Mouse (Mus musculus) intestine, embryonic 14.5 days (tissue): ENCODE measurements around the gene Ly75. TPM values are rescaled to one million over a fixed set of nuclear protein-coding genes. Genes with fewer than 3 reads are reported as not detected.

Experiments used
- ATAC-seq: fragments of 200-750 bp; cut with Nextera tagmentation; replicated peaks from 2 replicates; pipeline ENCODE4 v1.8.0; 2017; ENCODE audit warnings: low read depth, moderate number of reproducible peaks, moderate TSS enrichment, moderate library complexity; ENCODE audit not compliant: low FRiP score, low TSS enrichment
- DNase-seq: peaks from one replicate; pipeline ENCODE4 v3.0.0-alpha.2; 2018; ENCODE audit warnings: low spot score
- H3K27ac ChIP-seq: fragments of 300-500 bp; sonication (generic); 2 replicates; pipeline ENCODE4 v1.5.1; 2014; ENCODE audit warnings: low read depth, mild to moderate bottlenecking, control low read depth
- H3K27me3 ChIP-seq: fragments of 300-500 bp; sonication (generic); replicated peaks from 2 replicates; pipeline ENCODE4 v1.6.1; 2014; ENCODE audit warnings: low read length, control low read depth; ENCODE audit not compliant: control insufficient read depth, insufficient read depth
- H3K36me3 ChIP-seq: fragments of 300-500 bp; sonication (generic); 2 replicates; pipeline ENCODE4 v1.6.1; 2014; ENCODE audit warnings: low read length, control low read depth; ENCODE audit not compliant: control insufficient read depth, insufficient read depth
- H3K4me1 ChIP-seq: fragments of 300-500 bp; sonication (generic); replicated peaks from 2 replicates; pipeline ENCODE4 v1.6.1; 2014; ENCODE audit warnings: low read length, control low read depth, mixed read lengths; ENCODE audit not compliant: control insufficient read depth, insufficient read depth
- H3K4me2 ChIP-seq: fragments of 300-500 bp; sonication (generic); 2 replicates; pipeline ENCODE4 v1.6.1; 2014; ENCODE audit warnings: low read length
- H3K4me3 ChIP-seq: fragments of 300-500 bp; sonication (generic); 2 replicates; pipeline ENCODE4 v1.5.1; 2014; ENCODE audit warnings: low read depth, low read length, control low read depth, mixed read lengths
- H3K9ac ChIP-seq: fragments of 300-500 bp; sonication (generic); 2 replicates; pipeline ENCODE4 v1.6.1; 2014; ENCODE audit warnings: mild to moderate bottlenecking, low read length
- H3K9me3 ChIP-seq: fragments of 300-500 bp; sonication (generic); 2 replicates; pipeline ENCODE4 v1.6.1; 2016; ENCODE audit warnings: low read length, control low read depth; ENCODE audit not compliant: control insufficient read depth
- WGBS: fragments of 180-500 bp; shearing (Covaris S2); extraction: QIAGEN DNeasy Blood & Tissue Kit; methylation state at CpG from one replicate; pipeline ENCODE4 v1.1.7; 2014; 5-methylcytosine and 5-hydroxymethylcytosine counted together
- polyA plus RNA-seq: library from polyadenylated mRNA; unstranded; fragments of >200 nt; fragmentation: Nextera tagmentation; extraction: Ambion mirVana; gene quantifications from 2 replicates; pipeline ENCODE4 v1.2.1, GENCODE M21; 2014

The Ly75 gene
- polyA plus RNA-seq, 1 experiment from 2014 or later = 1.6 TPM

DNA sequence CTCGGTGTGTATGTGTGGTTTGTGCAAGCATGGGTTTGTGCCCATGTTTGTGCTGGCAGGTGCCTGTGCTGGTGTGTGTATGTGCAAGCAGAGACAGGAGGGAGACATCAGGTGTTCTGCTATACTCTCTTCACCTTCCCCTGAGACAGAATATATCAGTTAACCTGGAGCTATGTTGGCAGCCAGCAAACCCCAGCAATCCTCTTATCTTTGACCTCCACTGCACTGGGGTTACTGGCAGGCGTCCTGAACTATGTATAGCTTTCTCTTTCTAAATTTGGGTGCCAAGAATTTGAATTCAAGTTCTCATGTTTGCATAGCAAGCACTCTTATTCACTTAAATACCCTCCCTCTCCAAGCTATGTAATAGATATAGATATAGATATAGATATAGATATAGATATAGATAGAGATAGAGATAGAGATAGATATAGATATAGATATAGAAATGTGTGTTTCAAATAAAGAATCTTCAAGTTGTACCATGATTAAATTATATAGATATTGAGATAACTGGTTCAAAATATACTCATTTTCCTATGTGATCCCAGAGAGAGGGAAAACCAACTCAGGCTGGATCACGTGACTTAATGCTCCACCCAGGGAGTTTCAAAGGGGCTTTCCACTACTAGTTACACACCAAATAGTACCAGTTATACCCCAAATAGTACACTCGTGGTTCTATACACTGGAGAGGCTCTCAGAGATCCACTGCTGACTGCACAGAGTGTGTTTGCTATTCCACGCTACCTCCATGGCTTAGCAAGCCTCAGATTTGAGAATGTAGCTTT lies 17.1 kb downstream of the Ly75 start:
- no peaks in the 10 kb centered on the region for H3K9me3 ChIP-seq
- no peak overlapping the region for H3K4me2 ChIP-seq
- H3K4me1 ChIP-seq = no peaks in the 10 kb centered on the region
- WGBS = 77% methylated on average over 5 of the region's 5 CpGs
- no peak overlapping the region for H3K9ac ChIP-seq
- H3K27me3 ChIP-seq = no peaks in the 10 kb centered on the region
- H3K4me3 ChIP-seq = no peak overlapping the region
- DNase-seq (no peak), ATAC-seq (no peak)
- no peak overlapping the region for H3K27ac ChIP-seq
- H3K36me3 ChIP-seq = no peaks in the 10 kb centered on the region

DNA sequence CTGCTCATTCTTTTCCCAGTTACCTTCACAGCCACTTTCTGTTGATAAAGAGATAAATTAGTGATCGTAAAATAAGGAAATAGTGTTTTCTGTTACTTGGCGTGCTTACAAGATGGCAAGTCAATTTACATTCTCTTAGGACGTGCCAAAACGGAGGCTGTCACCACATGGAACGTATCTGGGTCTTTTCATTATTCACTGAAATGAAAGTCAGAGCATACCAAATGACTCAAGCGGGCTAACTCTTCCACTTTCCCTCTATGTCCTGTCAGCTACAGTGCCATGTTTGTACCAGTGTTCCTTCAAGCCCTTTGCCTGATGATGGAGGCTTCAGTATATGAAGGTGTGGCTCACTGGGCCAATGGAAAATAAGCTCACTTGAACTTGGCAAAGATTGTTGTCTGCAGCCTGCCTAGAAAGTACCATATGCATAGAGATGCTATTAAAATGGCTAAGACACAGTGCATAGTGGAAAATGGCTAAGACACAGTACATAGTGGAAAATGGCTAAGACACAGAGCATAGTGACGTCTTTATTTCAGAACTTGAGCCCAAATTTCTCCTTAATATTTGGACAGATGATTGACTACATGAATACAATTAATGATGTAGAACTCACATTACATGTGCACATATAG lies 17.8 kb downstream of the Ly75 start:
- no peak for ATAC-seq
- no peak for DNase-seq
- Histone ChIP-seq H3K4me2 (no peak overlapping the region), H3K36me3 (no peaks in the 10 kb centered on the region), H3K9ac (no peak overlapping the region), H3K27ac (no peak overlapping the region), H3K27me3 (no peaks in the 10 kb centered on the region), H3K4me1 (no peaks in the 10 kb centered on the region), H3K4me3 (no peak overlapping the region), H3K9me3 (no peaks in the 10 kb centered on the region)
- WGBS = 74% methylated on average over 7 of the region's 7 CpGs

DNA sequence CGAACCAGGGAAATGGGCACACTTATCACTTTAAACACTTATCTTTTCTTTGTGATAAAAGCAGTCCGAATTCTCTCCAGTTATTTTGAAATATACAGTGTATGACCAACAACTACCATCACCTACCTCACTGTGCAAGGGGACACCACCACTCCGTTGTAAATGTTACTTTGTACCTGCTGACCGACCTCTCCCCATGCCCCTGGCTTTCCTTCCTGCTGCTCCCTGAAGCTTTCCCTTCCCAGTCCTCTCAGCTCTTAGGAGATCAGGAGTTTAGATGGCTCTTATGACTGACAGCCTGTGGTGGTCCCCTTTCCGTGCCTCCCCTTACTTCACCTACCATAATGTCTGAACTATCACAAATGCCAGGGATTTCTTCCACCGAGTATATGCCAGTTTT lies 21.0 kb downstream of the Ly75 start:
- Histone ChIP-seq H3K27me3 (no peaks in the 10 kb centered on the region), H3K27ac (no peak overlapping the region), H3K4me2 (no peak overlapping the region), H3K36me3 (no peaks in the 10 kb centered on the region), H3K4me1 (no peaks in the 10 kb centered on the region), H3K9ac (no peak overlapping the region), H3K4me3 (no peak overlapping the region), H3K9me3 (no peaks in the 10 kb centered on the region)
- no peak for ATAC-seq
- no peak for DNase-seq
- WGBS = 86% methylated on average over 6 of the region's 6 CpGs

DNA sequence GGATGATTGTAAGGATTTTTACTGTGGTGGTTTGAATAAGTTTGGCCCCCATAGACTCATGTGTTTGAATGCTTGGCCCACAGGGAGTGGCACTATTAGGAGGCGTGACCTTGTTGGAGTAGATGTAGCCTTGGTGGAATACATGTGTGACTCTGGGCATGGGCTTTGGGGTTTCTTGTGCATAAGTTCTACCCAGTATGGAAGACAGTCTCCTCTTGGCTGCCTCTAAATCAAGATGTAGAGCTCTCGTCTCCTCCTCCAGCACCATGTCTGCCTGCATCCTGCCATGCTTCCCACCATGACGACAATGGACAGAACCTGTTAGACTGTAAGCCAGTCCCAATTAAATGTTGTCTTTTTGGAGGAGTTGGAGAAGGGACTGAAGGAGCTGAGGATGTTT lies 23.3 kb downstream of the Ly75 start:
- Histone ChIP-seq H3K27me3 (no peaks in the 10 kb centered on the region), H3K36me3 (no peaks in the 10 kb centered on the region), H3K4me3 (no peak overlapping the region), H3K4me2 (no peak overlapping the region), H3K4me1 (no peaks in the 10 kb centered on the region), H3K9ac (no peak overlapping the region), H3K27ac (no peak overlapping the region), H3K9me3 (no peaks in the 10 kb centered on the region)
- 95% methylated on average over 3 of the region's 3 CpGs for WGBS
- no peak for ATAC-seq
- DNase-seq = no peak

DNA sequence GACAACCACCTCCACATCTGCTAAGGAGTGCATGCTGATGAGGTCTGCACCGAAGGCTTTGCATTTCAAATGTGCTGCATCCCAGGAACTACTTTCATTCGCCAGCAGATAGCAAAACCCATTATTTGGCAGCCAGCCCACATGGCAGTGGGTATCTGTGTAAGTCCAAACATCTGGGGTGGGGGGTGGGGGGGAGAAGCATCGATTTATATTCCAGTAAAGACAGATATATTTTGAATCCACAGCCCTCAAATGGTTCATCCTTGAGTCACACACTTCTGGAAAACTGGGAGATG lies 27.8 kb downstream of the Ly75 start:
- H3K27me3 ChIP-seq = no peaks in the 10 kb centered on the region
- H3K4me2 ChIP-seq = peak overlapping the region; percentile 39
- WGBS = 23% methylated on average over 3 of the region's 3 CpGs
- DNase-seq (no peak), ATAC-seq (no peak)
- H3K27ac ChIP-seq = no peak overlapping the region
- H3K4me1 ChIP-seq = no peaks in the 10 kb centered on the region
- H3K36me3 ChIP-seq = no peaks in the 10 kb centered on the region
- no peak overlapping the region for H3K9ac ChIP-seq
- no peaks in the 10 kb centered on the region for H3K9me3 ChIP-seq
- no peak overlapping the region for H3K4me3 ChIP-seq

DNA sequence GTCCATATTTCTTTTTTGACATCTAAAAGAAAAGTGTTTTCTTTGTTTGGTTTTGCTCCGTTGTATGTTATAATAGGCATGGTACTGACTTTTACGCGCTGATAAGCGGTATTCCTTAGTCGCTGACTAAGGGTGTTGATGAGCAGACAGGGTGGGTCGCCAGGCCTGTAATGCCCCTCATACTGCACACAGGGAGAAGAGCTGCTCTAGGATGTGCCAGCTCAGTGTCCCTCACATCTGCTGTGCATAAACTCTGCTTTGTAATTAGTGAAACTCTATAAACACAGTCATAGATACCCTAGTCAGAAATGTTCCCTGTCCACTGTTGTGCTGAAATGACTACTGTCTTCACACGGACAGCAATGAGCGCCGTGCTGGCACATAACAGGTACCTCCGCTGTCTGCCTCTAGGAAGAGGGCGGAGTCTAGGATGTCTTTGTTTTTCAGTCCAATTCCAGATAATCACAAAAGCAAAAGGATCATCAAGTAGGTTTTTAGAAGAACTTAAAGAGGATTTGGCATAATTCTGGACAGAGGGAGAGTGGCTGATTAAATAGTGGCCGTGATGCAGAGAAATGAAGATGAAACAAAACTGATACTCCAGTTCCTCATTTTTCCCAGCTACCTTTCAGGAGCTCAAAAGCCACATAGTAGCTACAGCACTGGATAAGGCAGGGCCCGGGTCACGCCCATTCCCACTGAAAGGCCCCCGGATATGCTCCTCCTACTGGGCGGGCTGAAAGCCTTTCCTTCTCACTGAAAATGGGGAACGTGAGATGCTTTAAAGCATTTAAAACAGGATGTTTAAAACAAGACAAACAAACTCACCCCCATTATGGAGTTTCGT lies 28.3 kb downstream of the Ly75 start:
- peak overlapping the region; percentile 39 for H3K4me2 ChIP-seq
- no peaks in the 10 kb centered on the region for H3K36me3 ChIP-seq
- 68% methylated on average over 18 of the region's 18 CpGs for WGBS
- no peaks in the 10 kb centered on the region for H3K9me3 ChIP-seq
- H3K27ac ChIP-seq = no peak overlapping the region
- ATAC-seq (no peak), DNase-seq (no peak)
- H3K27me3 ChIP-seq = no peaks in the 10 kb centered on the region
- H3K9ac ChIP-seq = no peak overlapping the region
- no peaks in the 10 kb centered on the region for H3K4me1 ChIP-seq
- H3K4me3 ChIP-seq = no peak overlapping the region

DNA sequence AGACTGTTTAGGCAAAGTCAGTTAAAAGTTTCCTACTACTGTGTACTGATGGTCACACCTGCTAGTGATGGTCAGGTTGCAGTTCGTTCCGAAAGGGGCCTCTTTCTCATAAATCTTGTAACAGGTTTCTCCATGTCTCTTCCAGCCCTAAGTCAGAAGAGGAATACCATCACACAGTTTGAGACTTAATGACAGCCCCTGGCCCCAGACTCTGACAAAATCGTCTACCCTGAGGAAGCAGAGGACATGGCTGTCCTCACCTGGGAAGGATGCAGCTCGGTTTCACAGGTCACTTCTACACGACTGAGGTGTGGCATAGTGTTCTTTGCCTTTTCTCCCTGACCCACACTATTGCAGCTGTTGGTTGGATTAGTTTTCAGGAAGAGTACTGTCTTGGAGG lies 30.8 kb downstream of the Ly75 start:
- Histone ChIP-seq H3K27ac (no peak overlapping the region), H3K9ac (no peak overlapping the region), H3K36me3 (no peaks in the 10 kb centered on the region), H3K9me3 (no peaks in the 10 kb centered on the region), H3K4me1 (no peaks in the 10 kb centered on the region), H3K4me2 (no peak overlapping the region), H3K4me3 (no peak overlapping the region), H3K27me3 (no peaks in the 10 kb centered on the region)
- WGBS = 83% methylated on average over 5 of the region's 5 CpGs
- DNase-seq = no peak
- no peak for ATAC-seq

DNA sequence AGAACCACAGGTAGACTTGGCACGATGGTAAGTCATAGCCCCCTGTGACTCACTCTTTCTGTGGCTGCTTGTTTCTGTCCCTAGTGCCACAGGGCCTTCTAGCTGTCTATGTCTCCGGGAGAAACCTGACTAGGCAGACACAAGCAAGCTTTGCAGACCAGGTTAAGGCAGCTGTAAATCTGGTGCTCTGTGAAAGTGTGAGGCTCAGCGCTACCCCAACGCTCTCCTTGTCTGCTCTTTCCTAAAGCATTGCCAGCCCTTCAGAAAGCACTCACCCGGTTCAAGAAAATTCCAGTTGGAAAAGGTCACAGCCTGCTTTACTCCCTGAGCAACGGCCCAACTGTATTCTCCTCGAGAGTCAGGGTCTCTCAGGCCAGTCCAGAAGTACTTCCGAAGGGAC lies 31.3 kb downstream of the Ly75 start:
- no peaks in the 10 kb centered on the region for H3K4me1 ChIP-seq
- DNase-seq (no peak), ATAC-seq (no peak)
- no peak overlapping the region for H3K4me3 ChIP-seq
- no peaks in the 10 kb centered on the region for H3K36me3 ChIP-seq
- no peak overlapping the region for H3K27ac ChIP-seq
- WGBS = 82% methylated on average over 8 of the region's 8 CpGs
- H3K27me3 ChIP-seq = no peaks in the 10 kb centered on the region
- no peak overlapping the region for H3K9ac ChIP-seq
- H3K4me2 ChIP-seq = no peak overlapping the region
- no peaks in the 10 kb centered on the region for H3K9me3 ChIP-seq
